Mouse (Mus musculus) neural tube, embryonic 13.5 days (tissue): ENCODE results near the gene Dgke. TPM values are rescaled to one million over a fixed set of nuclear protein-coding genes. Genes with fewer than 3 reads are reported as not detected.
"Not testable (repeated sequence)": the region's sequence is repeated elsewhere in the genome, so short reads cannot be mapped to it uniquely, and the experiment has no call there.

ENCODE experiments used
- ATAC-seq: fragments of 200-750 bp; cut with Nextera tagmentation; 2 replicates; pipeline ENCODE4 v1.8.0; 2017; ENCODE audit warnings: low read depth, mild to moderate bottlenecking, moderate TSS enrichment, moderate library complexity
- H3K27ac ChIP-seq: fragments of 300-500 bp; sonication (generic); replicated peaks from 2 replicates; pipeline ENCODE4 v1.5.1; 2015; ENCODE audit warnings: moderate library complexity, mild to moderate bottlenecking, inconsistent platforms
- H3K27me3 ChIP-seq: fragments of 300-500 bp; sonication (generic); 2 replicates; pipeline ENCODE4 v1.6.1; 2015; ENCODE audit warnings: mild to moderate bottlenecking, inconsistent platforms
- H3K36me3 ChIP-seq: fragments of 300-500 bp; sonication (generic); 2 replicates; pipeline ENCODE4 v1.6.1; 2015; ENCODE audit warnings: mild to moderate bottlenecking, inconsistent platforms
- H3K4me1 ChIP-seq: fragments of 300-500 bp; sonication (generic); replicated peaks from 2 replicates; pipeline ENCODE4 v1.6.1; 2015; ENCODE audit warnings: inconsistent platforms
- H3K4me2 ChIP-seq: fragments of 300-500 bp; sonication (generic); 2 replicates; pipeline ENCODE4 v1.6.1; 2015; ENCODE audit warnings: inconsistent platforms, mild to moderate bottlenecking, moderate library complexity
- H3K4me3 ChIP-seq: fragments of 300-500 bp; sonication (generic); 2 replicates; pipeline ENCODE4 v1.5.1; 2015; ENCODE audit warnings: mild to moderate bottlenecking, inconsistent platforms
- H3K9ac ChIP-seq: fragments of 300-500 bp; sonication (generic); 2 replicates; pipeline ENCODE4 v1.6.1; 2015; ENCODE audit warnings: moderate library complexity, mild to moderate bottlenecking, inconsistent platforms
- H3K9me3 ChIP-seq: fragments of 300-500 bp; sonication (generic); 2 replicates; pipeline ENCODE4 v1.6.1; 2016; ENCODE audit warnings: inconsistent platforms
- WGBS: fragments of 180-500 bp; shearing (Covaris S2); methylation state at CpG from one replicate; pipeline ENCODE4 v1.1.7; 2015; 5-methylcytosine and 5-hydroxymethylcytosine counted together
- polyA plus RNA-seq: library from polyadenylated mRNA; unstranded; fragments of >200 nt; fragmentation: Nextera tagmentation; extraction: Ambion mirVana; gene quantifications from 2 replicates; pipeline ENCODE4 v1.2.1, GENCODE M21; 2015

The Dgke gene
- polyA plus RNA-seq: 13.5 and 15.6 TPM in 2 replicates

DNA sequence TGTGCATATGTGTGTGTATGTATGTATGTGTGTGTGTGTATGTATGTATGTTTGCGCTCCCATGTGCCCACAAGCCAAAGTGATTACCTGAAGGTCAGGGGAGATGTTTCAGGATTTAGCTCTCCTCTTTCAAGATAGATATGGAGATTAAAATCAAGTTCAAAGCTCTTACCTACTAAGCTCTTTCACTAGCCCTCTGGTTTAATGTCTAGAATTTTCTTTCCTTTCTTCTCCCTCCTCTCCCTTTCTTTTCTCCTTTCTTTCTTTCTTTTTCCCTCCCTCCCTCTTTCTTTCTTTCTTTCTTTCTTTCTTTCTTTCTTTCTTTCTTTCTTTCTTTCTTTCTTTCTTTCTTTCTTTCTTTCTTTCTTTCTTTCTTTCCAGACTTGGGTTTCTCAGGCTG lies at the start of gene Dgke:
Gene Dgke, minus strand, starts transcription at position 101 of the 400 bp plus-strand sequence.
- ATAC-seq: no peak
- H3K4me1 ChIP-seq: no peaks in the 10 kb centered on the region
- H3K27ac ChIP-seq: no peak within 1 kb of the TSS
- no peak within 1 kb of the TSS for H3K9ac ChIP-seq
- H3K9me3 ChIP-seq: no peaks in the 10 kb centered on the region
- H3K4me3 ChIP-seq: no peak within 1 kb of the TSS
- 100% methylated on average over 1 of the region's 1 CpGs for WGBS
- H3K4me2 ChIP-seq: no peak within 1 kb of the TSS
- H3K36me3 ChIP-seq: no peaks in the 10 kb centered on the region
- H3K27me3 ChIP-seq: no peaks in the 10 kb centered on the region

DNA sequence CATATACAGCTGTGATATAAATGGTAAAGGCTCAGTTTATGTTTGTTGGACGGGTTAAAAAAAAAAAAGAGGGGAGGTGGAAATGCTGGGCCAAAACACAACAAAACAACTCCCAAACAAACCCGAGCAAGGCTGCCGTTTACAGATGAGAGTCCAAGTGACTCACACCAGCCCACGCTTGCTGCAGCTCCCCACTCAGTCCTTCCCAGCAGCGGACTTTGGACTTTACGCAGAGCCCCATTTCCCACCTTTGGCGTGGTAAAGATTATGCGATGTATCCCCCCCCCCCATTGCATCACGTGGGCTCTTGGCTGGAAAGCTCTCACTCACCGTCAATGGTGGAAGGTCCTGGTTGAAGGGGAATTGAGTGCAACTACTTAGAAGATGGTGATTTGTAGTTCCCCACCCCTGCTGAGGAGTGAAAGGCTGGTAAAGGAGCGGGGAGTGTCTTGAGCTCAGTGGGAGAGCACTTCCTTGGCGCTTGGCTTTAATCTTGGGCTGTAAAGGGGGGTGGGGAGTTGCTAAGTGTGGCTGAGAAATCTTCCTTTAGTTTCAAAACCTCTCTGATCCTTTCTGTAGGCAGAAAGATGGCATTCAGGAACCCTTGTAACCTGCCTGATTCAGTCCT lies 40.6 kb upstream of the Dgke start:
- H3K4me1 ChIP-seq: no peaks in the 10 kb centered on the region
- 15% methylated on average over 12 of the region's 12 CpGs for WGBS
- H3K27ac ChIP-seq: no peak overlapping the region
- no peak for ATAC-seq
- no peak overlapping the region for H3K4me2 ChIP-seq
- H3K27me3 ChIP-seq: peaks cover 15% of the 10 kb centered on the region; the same call in 1 of the 2 replicates
- no peaks in the 10 kb centered on the region for H3K9me3 ChIP-seq
- no peak overlapping the region for H3K9ac ChIP-seq
- H3K36me3 ChIP-seq: no peaks in the 10 kb centered on the region
- H3K4me3 ChIP-seq: no peak overlapping the region

DNA sequence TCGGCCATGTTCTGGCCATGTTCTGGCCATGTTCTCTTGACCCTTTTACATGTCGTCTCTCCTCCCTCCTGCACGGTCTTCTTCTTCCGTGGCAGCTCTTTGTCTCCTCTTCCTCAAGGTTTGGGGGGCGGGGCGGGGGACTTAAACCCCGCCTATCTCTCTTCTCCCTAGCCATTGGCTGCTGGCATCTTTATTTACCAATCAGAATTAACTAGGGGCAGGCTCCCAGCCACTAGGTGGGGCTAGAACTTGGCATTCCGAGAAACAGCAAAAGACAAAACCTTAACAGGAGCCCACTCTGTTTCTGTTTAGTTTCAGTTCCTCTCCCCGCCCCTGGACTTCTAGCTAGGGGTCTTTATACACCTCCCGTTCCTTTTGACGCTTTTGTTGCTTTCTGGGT lies 39.2 kb upstream of the Dgke start:
- WGBS: 83% methylated on average over 11 of the region's 11 CpGs

DNA sequence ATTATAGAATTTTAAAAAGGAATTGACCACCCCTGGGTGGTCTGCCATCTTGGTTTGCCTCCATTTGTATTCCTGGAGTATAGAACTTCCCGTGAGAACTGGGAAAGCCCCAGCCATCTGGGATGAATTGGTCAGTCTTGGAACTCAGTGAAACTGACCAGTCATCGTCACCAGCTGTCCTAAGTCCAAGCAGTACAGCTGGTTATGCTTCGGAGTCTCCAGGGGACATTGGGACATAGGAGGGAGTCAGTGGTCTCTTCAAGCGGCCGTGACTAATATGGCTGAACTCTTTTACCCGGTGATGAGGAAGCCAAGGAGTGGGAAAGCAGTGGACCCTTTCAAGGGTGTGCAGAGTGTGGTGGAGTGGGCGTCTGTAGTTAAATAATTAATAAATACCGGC lies 38.6 kb upstream of the Dgke start:
- Histone ChIP-seq H3K27me3 (peaks cover 15% of the 10 kb centered on the region; the same call in 1 of the 2 replicates), H3K9me3 (no peaks in the 10 kb centered on the region), H3K4me2 (no peak overlapping the region), H3K27ac (no peak overlapping the region), H3K36me3 (no peaks in the 10 kb centered on the region), H3K4me1 (peaks cover 7% of the 10 kb centered on the region), H3K9ac (no peak overlapping the region), H3K4me3 (no peak overlapping the region)
- no peak for ATAC-seq
- WGBS: 95% methylated on average over 8 of the region's 8 CpGs

More for the DNA sequence above, 39.2 kb upstream of the Dgke start:
- ATAC-seq: no peak
- no peaks in the 10 kb centered on the region for H3K36me3 ChIP-seq
- no peak overlapping the region for H3K9ac ChIP-seq
- no peak overlapping the region for H3K4me2 ChIP-seq
- no peak overlapping the region for H3K27ac ChIP-seq
- no peak overlapping the region for H3K4me3 ChIP-seq
- peaks cover 15% of the 10 kb centered on the region; the same call in 1 of the 2 replicates for H3K27me3 ChIP-seq
- peaks cover 4% of the 10 kb centered on the region for H3K4me1 ChIP-seq
- H3K9me3 ChIP-seq: no peaks in the 10 kb centered on the region

GRCm38 (mm10) chr11:89103166-89103565 lies 36.5 kb upstream of the Dgke start:
- no peaks in the 10 kb centered on the region for H3K36me3 ChIP-seq
- H3K9me3 ChIP-seq: no peaks in the 10 kb centered on the region
- no peak overlapping the region for H3K4me2 ChIP-seq
- H3K27me3 ChIP-seq: peaks cover 7% of the 10 kb centered on the region; the same call in 1 of the 2 replicates
- no peak overlapping the region for H3K9ac ChIP-seq
- 88% methylated on average over 14 of the region's 14 CpGs for WGBS
- H3K27ac ChIP-seq: no peak overlapping the region
- ATAC-seq: no peak
- no peak overlapping the region for H3K4me3 ChIP-seq
- H3K4me1 ChIP-seq: peaks cover 7% of the 10 kb centered on the region

DNA sequence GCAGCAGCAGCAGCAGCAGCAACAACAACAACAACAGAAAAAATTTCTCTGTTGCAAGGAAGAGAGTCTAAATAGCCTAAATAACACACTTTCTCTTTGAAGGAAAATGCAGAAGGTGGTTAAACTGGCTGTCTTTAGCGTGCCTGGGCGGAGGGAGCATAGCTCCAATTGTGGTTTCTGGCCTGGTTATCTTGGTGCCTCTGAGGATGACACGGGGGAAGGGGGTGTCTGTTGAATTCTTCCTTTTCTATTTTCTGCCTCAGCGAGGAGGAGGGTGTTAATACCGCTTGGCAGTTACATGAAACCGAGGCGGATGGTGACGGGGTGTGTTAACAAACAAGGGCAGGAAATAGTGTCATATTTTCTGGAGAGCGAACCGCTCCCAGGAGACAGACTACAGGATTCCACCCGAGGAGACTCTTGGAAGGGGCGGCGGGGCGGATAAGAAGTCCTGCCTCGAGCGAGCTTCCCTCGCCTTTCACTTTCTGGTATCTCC lies 34.2 kb upstream of the Dgke start:
- no peaks in the 10 kb centered on the region; the same call in 1 of the 2 replicates for H3K27me3 ChIP-seq
- H3K36me3 ChIP-seq: no peaks in the 10 kb centered on the region
- H3K27ac ChIP-seq: 0 out of 2 replicates have a peak overlapping the region, but pooled peaks have one; percentile 13
- H3K9me3 ChIP-seq: no peaks in the 10 kb centered on the region
- WGBS: 30% methylated on average over 17 of the region's 17 CpGs
- peaks cover 7% of the 10 kb centered on the region for H3K4me1 ChIP-seq
- H3K9ac ChIP-seq: peak overlapping the region; percentile 62
- ATAC-seq: 0 out of 2 replicates have a peak, but pooled peaks have one; percentile 43
- H3K4me3 ChIP-seq: peak overlapping the region; percentile 28
- peak overlapping the region; percentile 55 for H3K4me2 ChIP-seq

GRCm38 (mm10) chr11:89100403-89100802 lies 33.8 kb upstream of the Dgke start:
- no peaks in the 10 kb centered on the region for H3K9me3 ChIP-seq
- peak overlapping the region; percentile 28; the same call in 1 of the 2 replicates for H3K4me3 ChIP-seq
- peak overlapping the region; percentile 62; the same call in 1 of the 2 replicates for H3K9ac ChIP-seq
- H3K27ac ChIP-seq: no peak overlapping the region
- no peaks in the 10 kb centered on the region; the same call in 1 of the 2 replicates for H3K27me3 ChIP-seq
- peak; percentile 89 for ATAC-seq
- H3K36me3 ChIP-seq: no peaks in the 10 kb centered on the region
- H3K4me1 ChIP-seq: peaks cover 7% of the 10 kb centered on the region
- WGBS: 0% methylated on average over 9 of the region's 9 CpGs
- H3K4me2 ChIP-seq: peak overlapping the region; percentile 55

DNA sequence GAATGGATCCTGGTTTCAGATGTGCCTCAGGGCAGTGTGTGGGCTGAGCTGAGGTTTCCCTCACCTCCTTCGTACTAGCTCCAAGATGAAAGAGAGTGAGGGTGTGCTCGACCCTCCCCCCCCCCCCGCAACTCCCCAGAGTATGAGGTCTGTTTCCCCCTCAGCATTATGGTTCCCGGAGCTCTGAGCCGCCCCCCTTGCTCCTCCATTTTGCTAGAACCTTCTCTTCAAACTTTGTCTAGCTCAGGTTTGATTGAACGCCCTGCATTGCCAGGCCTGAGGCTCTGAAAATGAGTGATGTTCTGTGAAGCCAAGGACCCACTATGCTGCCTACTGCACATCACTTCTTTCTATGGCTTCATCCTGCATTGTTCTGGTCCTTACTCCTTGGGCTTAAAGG lies 32.3 kb upstream of the Dgke start:
- Histone ChIP-seq H3K9ac (no peak overlapping the region), H3K4me2 (no peak overlapping the region), H3K4me3 (no peak overlapping the region), H3K36me3 (no peaks in the 10 kb centered on the region), H3K27me3 (no peaks in the 10 kb centered on the region; the same call in 1 of the 2 replicates), H3K4me1 (peaks cover 7% of the 10 kb centered on the region), H3K27ac (no peak overlapping the region), H3K9me3 (no peaks in the 10 kb centered on the region)
- 68% methylated on average over 6 of the region's 6 CpGs for WGBS
- ATAC-seq: no peak

DNA sequence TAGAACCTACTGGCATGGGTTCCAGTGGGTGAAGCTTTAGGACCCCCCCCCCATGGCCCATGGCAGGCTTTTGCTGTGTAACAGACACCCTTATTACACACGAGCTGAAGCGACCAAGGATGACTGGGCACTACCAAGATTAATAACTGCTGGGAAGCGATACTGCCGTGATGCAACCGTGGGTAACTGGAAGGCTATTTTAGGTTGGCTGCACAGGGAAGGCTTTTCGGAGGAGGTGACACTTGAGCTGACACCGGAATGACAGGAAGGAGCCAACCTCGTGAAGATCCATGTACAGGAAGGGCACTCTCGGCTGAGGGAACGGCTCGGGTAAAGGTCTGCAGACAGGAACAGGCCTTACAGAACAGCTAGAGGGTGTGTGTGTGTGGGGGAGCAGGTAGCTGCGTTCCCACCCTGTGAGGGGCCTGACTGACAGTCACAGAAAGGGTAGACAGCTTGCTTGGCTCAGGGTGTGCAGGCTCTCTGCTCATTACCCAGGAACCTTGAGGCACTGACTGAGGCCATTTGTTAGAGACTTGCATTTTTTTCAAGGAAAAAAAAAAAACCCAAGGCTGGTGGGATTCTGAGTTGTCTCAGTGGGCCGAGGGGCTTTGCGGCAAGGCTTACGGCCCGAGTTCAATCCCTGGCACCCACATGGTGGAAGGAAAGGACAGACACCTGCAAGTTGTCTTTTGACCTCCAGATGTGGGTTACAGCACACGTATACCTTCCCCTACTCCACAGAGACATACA lies 31.6 kb upstream of the Dgke start:
- no peak overlapping the region for H3K27ac ChIP-seq
- no peak for ATAC-seq
- no peaks in the 10 kb centered on the region for H3K9me3 ChIP-seq
- H3K36me3 ChIP-seq: no peaks in the 10 kb centered on the region
- no peak overlapping the region for H3K4me3 ChIP-seq
- no peak overlapping the region for H3K4me2 ChIP-seq
- H3K9ac ChIP-seq: no peak overlapping the region
- H3K27me3 ChIP-seq: no peaks in the 10 kb centered on the region; the same call in 1 of the 2 replicates
- peaks cover 7% of the 10 kb centered on the region for H3K4me1 ChIP-seq
- WGBS: 83% methylated on average over 17 of the region's 17 CpGs

DNA sequence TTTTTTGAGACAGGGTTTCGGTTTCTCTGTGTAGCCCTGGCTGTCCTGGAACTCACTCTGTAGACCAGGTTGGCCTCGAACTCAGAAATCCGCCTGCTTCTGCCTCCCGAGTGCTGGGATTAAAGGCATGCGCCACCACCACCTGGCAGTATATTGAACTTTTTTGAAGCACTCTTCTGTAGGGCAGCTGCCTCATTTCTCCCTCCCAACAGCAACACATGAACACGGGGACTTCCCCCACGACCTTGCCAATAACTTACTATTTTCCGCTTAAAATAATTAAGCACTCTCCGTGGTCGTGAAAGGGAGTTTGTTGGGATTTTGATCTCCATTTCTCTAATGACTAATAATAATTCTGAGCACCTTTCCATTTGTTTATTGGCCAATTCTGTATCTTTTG lies 30.6 kb upstream of the Dgke start:
- H3K4me2 ChIP-seq, ATAC-seq, H3K9ac ChIP-seq, H3K27ac ChIP-seq, H3K4me3 ChIP-seq, H3K27me3 ChIP-seq, H3K4me1 ChIP-seq, H3K9me3 ChIP-seq, H3K36me3 ChIP-seq: not testable (repeated sequence)
- WGBS: 90% methylated on average over 10 of the region's 10 CpGs

DNA sequence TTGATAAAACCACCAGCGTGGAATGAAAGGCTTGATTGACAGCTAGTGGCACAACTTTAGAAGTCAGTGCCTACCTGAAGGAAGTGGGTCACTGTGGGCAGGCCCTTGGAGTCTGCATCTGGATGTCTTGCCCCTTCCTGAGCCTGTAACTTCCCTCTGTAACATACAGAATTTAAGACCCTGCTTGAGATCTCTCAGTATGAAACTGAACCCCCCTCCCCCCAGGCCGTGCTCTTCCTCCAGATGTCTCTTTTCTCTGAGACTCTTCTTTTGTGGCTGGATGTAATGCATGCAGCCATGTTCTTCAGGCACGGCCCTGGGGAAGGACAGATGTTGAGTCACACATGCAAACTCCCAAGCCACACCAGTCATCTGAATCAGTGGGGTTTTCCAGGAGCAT lies 28.7 kb upstream of the Dgke start:
- Histone ChIP-seq H3K4me3 (no peak overlapping the region), H3K4me1 (no peaks in the 10 kb centered on the region), H3K27me3 (no peaks in the 10 kb centered on the region), H3K9me3 (no peaks in the 10 kb centered on the region), H3K9ac (no peak overlapping the region), H3K27ac (no peak overlapping the region), H3K4me2 (no peak overlapping the region), H3K36me3 (no peaks in the 10 kb centered on the region)
- no peak for ATAC-seq
- 79% methylated on average over 3 of the region's 3 CpGs for WGBS

- Histone ChIP-seq H3K4me2 (no peak overlapping the region), H3K4me1 (no peaks in the 10 kb centered on the region), H3K9ac (no peak overlapping the region), H3K36me3 (no peaks in the 10 kb centered on the region), H3K27me3 (no peaks in the 10 kb centered on the region), H3K9me3 (no peaks in the 10 kb centered on the region), H3K27ac (no peak overlapping the region), H3K4me3 (no peak overlapping the region)
- no peak for ATAC-seq
- WGBS: 80% methylated on average over 9 of the region's 9 CpGs
Measured at GRCm38 (mm10) chr11:89092714-89093113, 26.1 kb upstream of the Dgke start.
